Mouse (Mus musculus) hindbrain, embryonic 10.5 days (tissue): ENCODE results near the gene Rcbtb2. TPM values are rescaled to one million over a fixed set of nuclear protein-coding genes. Genes with fewer than 3 reads are reported as not detected.

Experiments
- DNase-seq: peaks from one replicate; pipeline ENCODE4 v3.0.0-alpha.2; 2017; ENCODE audit warnings: low spot score
- H3K27ac ChIP-seq: fragments of 300-500 bp; sonication (generic); 2 replicates; pipeline ENCODE4 v1.5.1; 2016; ENCODE audit warnings: mild to moderate bottlenecking, moderate library complexity
- H3K27me3 ChIP-seq: fragments of 300-500 bp; sonication (generic); 2 replicates; pipeline ENCODE4 v1.6.1; 2016; ENCODE audit warnings: mild to moderate bottlenecking; ENCODE audit not compliant: poor library complexity, insufficient read depth, severe bottlenecking
- H3K36me3 ChIP-seq: fragments of 300-500 bp; sonication (generic); 2 replicates; pipeline ENCODE4 v1.6.1; 2016; ENCODE audit warnings: mild to moderate bottlenecking, moderate library complexity
- H3K4me1 ChIP-seq: fragments of 300-500 bp; sonication (generic); replicated peaks from 2 replicates; pipeline ENCODE4 v1.6.1; 2016; ENCODE audit warnings: mild to moderate bottlenecking
- H3K4me3 ChIP-seq: fragments of 300-500 bp; sonication (generic); 2 replicates; pipeline ENCODE4 v1.5.1; 2016; ENCODE audit warnings: mild to moderate bottlenecking, moderate library complexity
- H3K9me3 ChIP-seq: fragments of 300-500 bp; sonication (generic); 2 replicates; pipeline ENCODE4 v1.6.1; 2016; ENCODE audit warnings: mild to moderate bottlenecking, moderate library complexity
- WGBS: fragments of 180-500 bp; shearing (Covaris S2); methylation state at CpG from one replicate; pipeline ENCODE4 v1.1.7; 2016; 5-methylcytosine and 5-hydroxymethylcytosine counted together
- polyA plus RNA-seq: library from polyadenylated mRNA; unstranded; fragments of >200 nt; fragmentation: Nextera tagmentation; extraction: Ambion mirVana; gene quantifications from 2 replicates; pipeline ENCODE4 v1.2.1, GENCODE M21; 2016

Rcbtb2 gene
- polyA plus RNA-seq, 1 experiment from 2014 or later, result 145 TPM

- no peaks in the 10 kb centered on the region for H3K9me3 ChIP-seq
- peaks cover 99% of the 10 kb centered on the region for H3K36me3 ChIP-seq
- WGBS, result 85% methylated on average over 12 of the region's 12 CpGs
- H3K4me3 ChIP-seq, result no peak overlapping the region
- DNase-seq, result no peak
- H3K4me1 ChIP-seq, result no peaks in the 10 kb centered on the region
- no peaks in the 10 kb centered on the region for H3K27me3 ChIP-seq
- no peak overlapping the region for H3K27ac ChIP-seq
Measured at GRCm38 (mm10) chr14:73172196-73173011, 49.6 kb downstream of the Rcbtb2 start.

GRCm38 (mm10) chr14:73173662-73174061 is 50.8 kb downstream of the Rcbtb2 start:
- WGBS, result 89% methylated on average over 11 of the region's 11 CpGs
- no peak for DNase-seq
- Histone ChIP-seq H3K27ac (no peak overlapping the region), H3K4me1 (no peaks in the 10 kb centered on the region), H3K9me3 (no peaks in the 10 kb centered on the region), H3K4me3 (no peak overlapping the region), H3K36me3 (peaks cover 99% of the 10 kb centered on the region), H3K27me3 (no peaks in the 10 kb centered on the region)

GRCm38 (mm10) chr14:73174091-73174995 is 51.5 kb downstream of the Rcbtb2 start:
- Histone ChIP-seq H3K36me3 (peaks cover 100% of the 10 kb centered on the region), H3K9me3 (no peaks in the 10 kb centered on the region), H3K27me3 (no peaks in the 10 kb centered on the region), H3K4me1 (no peaks in the 10 kb centered on the region), H3K4me3 (no peak overlapping the region), H3K27ac (no peak overlapping the region)
- no peak for DNase-seq
- 89% methylated on average over 7 of the region's 7 CpGs for WGBS

- no peaks in the 10 kb centered on the region for H3K4me1 ChIP-seq
- no peak overlapping the region for H3K27ac ChIP-seq
- H3K4me3 ChIP-seq, result no peak overlapping the region
- H3K36me3 ChIP-seq, result peaks cover 100% of the 10 kb centered on the region
- H3K9me3 ChIP-seq, result no peaks in the 10 kb centered on the region
- H3K27me3 ChIP-seq, result no peaks in the 10 kb centered on the region
- no peak for DNase-seq
- WGBS, result 94% methylated on average over 1 of the region's 1 CpGs
Measured at GRCm38 (mm10) chr14:73175031-73175430, 52.2 kb downstream of the Rcbtb2 start.

GRCm38 (mm10) chr14:73175814-73176213 is 53.0 kb downstream of the Rcbtb2 start:
- Histone ChIP-seq H3K27ac (no peak overlapping the region), H3K36me3 (peaks cover 100% of the 10 kb centered on the region), H3K4me3 (no peak overlapping the region), H3K4me1 (no peaks in the 10 kb centered on the region), H3K9me3 (no peaks in the 10 kb centered on the region), H3K27me3 (no peaks in the 10 kb centered on the region)
- DNase-seq, result no peak
- WGBS, result 93% methylated on average over 6 of the region's 6 CpGs

- no peak for DNase-seq
- H3K27ac ChIP-seq, result no peak overlapping the region
- H3K36me3 ChIP-seq, result peaks cover 100% of the 10 kb centered on the region
- no peak overlapping the region for H3K4me3 ChIP-seq
- H3K27me3 ChIP-seq, result no peaks in the 10 kb centered on the region
- no peaks in the 10 kb centered on the region for H3K4me1 ChIP-seq
- 87% methylated on average over 5 of the region's 5 CpGs for WGBS
- no peaks in the 10 kb centered on the region for H3K9me3 ChIP-seq
Measured at GRCm38 (mm10) chr14:73176266-73176665, 53.4 kb downstream of the Rcbtb2 start.

- no peaks in the 10 kb centered on the region for H3K4me1 ChIP-seq
- no peak overlapping the region for H3K27ac ChIP-seq
- no peaks in the 10 kb centered on the region for H3K9me3 ChIP-seq
- DNase-seq, result no peak
- 89% methylated on average over 11 of the region's 11 CpGs for WGBS
- H3K27me3 ChIP-seq, result no peaks in the 10 kb centered on the region
- H3K4me3 ChIP-seq, result no peak overlapping the region
- peaks cover 100% of the 10 kb centered on the region for H3K36me3 ChIP-seq
Measured at GRCm38 (mm10) chr14:73177961-73178360, 55.1 kb downstream of the Rcbtb2 start.

GRCm38 (mm10) chr14:73179221-73179681 is 56.4 kb downstream of the Rcbtb2 start:
- DNase-seq, result no peak
- H3K4me3 ChIP-seq, result no peak overlapping the region
- H3K36me3 ChIP-seq, result peaks cover 100% of the 10 kb centered on the region
- H3K4me1 ChIP-seq, result no peaks in the 10 kb centered on the region
- no peak overlapping the region for H3K27ac ChIP-seq
- WGBS, result 88% methylated on average over 4 of the region's 4 CpGs
- no peaks in the 10 kb centered on the region for H3K27me3 ChIP-seq
- no peaks in the 10 kb centered on the region for H3K9me3 ChIP-seq

GRCm38 (mm10) chr14:73180671-73181070 is 57.8 kb downstream of the Rcbtb2 start:
- Histone ChIP-seq H3K27me3 (no peaks in the 10 kb centered on the region), H3K4me1 (no peaks in the 10 kb centered on the region), H3K36me3 (peaks cover 100% of the 10 kb centered on the region), H3K4me3 (no peak overlapping the region), H3K9me3 (peaks cover 7% of the 10 kb centered on the region; the same call in 1 of the 2 replicates), H3K27ac (no peak overlapping the region)
- WGBS, result 91% methylated on average over 3 of the region's 3 CpGs
- DNase-seq, result no peak

GRCm38 (mm10) chr14:73181144-73181543 is 58.3 kb downstream of the Rcbtb2 start:
- no peak overlapping the region for H3K27ac ChIP-seq
- peaks cover 7% of the 10 kb centered on the region; the same call in 1 of the 2 replicates for H3K9me3 ChIP-seq
- H3K4me3 ChIP-seq, result no peak overlapping the region
- no peaks in the 10 kb centered on the region for H3K4me1 ChIP-seq
- no peak for DNase-seq
- H3K27me3 ChIP-seq, result no peaks in the 10 kb centered on the region
- WGBS, result 92% methylated on average over 2 of the region's 2 CpGs
- peaks cover 100% of the 10 kb centered on the region for H3K36me3 ChIP-seq

- Histone ChIP-seq H3K27ac (no peak overlapping the region), H3K4me1 (no peaks in the 10 kb centered on the region), H3K9me3 (peaks cover 7% of the 10 kb centered on the region; the same call in 1 of the 2 replicates), H3K27me3 (no peaks in the 10 kb centered on the region), H3K36me3 (peaks cover 52% of the 10 kb centered on the region), H3K4me3 (no peak overlapping the region)
- 87% methylated on average over 7 of the region's 7 CpGs for WGBS
- no peak for DNase-seq
Measured at GRCm38 (mm10) chr14:73186875-73187274, 64.0 kb downstream of the Rcbtb2 start.

- Histone ChIP-seq H3K36me3 (peaks cover 52% of the 10 kb centered on the region), H3K27ac (no peak overlapping the region), H3K9me3 (no peaks in the 10 kb centered on the region), H3K4me1 (no peaks in the 10 kb centered on the region), H3K4me3 (no peak overlapping the region), H3K27me3 (no peaks in the 10 kb centered on the region)
- no peak for DNase-seq
- WGBS, result 69% methylated on average over 5 of the region's 5 CpGs
Measured at GRCm38 (mm10) chr14:73199058-73199457, 76.2 kb downstream of the Rcbtb2 start.

- H3K9me3 ChIP-seq, result no peaks in the 10 kb centered on the region
- H3K27me3 ChIP-seq, result no peaks in the 10 kb centered on the region
- no peak overlapping the region for H3K27ac ChIP-seq
- H3K4me1 ChIP-seq, result no peaks in the 10 kb centered on the region
- DNase-seq, result no peak
- WGBS, result 75% methylated on average over 3 of the region's 3 CpGs
- peaks cover 44% of the 10 kb centered on the region for H3K36me3 ChIP-seq
- no peak overlapping the region for H3K4me3 ChIP-seq
Measured at GRCm38 (mm10) chr14:73201447-73201846, 78.6 kb downstream of the Rcbtb2 start.
